In genomic region chr12:58212261-58212923, GRCm38 (mm10) we compare ENCODE assay signal across 8 mouse cellular contexts. TPM values are rescaled to one million over a fixed set of nuclear protein-coding genes. Genes with fewer than 3 reads are reported as not detected.
DNase-seq lines count a peak whose midpoint lies in the region; ATAC-seq and TF ChIP-seq lines count a peak whose summit lies in the region.

No protein-coding gene starts in this region.

- no peaks in the 10 kb centered on the region for H3K36me3 ChIP-seq in heart, embryonic 12.5 days
- no peaks in the 10 kb centered on the region for H3K36me3 ChIP-seq in midbrain, embryonic 14.5 days (ENCODE audit: control insufficient read depth, insufficient read depth, low read length)

- TF ChIP-seq CTCF in left cerebral cortex, adult 2 months (IDR thresholded peaks at IDR 0.05) = peak; percentile 25

- H3K4me2 ChIP-seq in heart, embryonic 12.5 days = peak overlapping the region; percentile 91
- H3K4me2 ChIP-seq in midbrain, embryonic 14.5 days (ENCODE audit: low read length) = peak overlapping the region; percentile 96

- WGBS in heart, embryonic 12.5 days = under 1% methylated on average over 38 of the region's 39 CpGs
- WGBS in midbrain, embryonic 14.5 days = under 1% methylated on average over 39 of the region's 39 CpGs

- H3K27me3 ChIP-seq in heart, embryonic 12.5 days (replicated peaks) = peaks cover 39% of the 10 kb centered on the region
- peaks cover 41% of the 10 kb centered on the region for H3K27me3 ChIP-seq in midbrain, embryonic 14.5 days (ENCODE audit: control insufficient read depth, insufficient read depth, low read length)

- peak; percentile 61; the same call in 1 of the 2 replicates for ATAC-seq in heart, embryonic 12.5 days (ENCODE audit: insufficient number of reproducible peaks, low FRiP score)
- ATAC-seq in midbrain, embryonic 14.5 days (ENCODE audit: low FRiP score, low TSS enrichment) = peak; percentile 49
- ATAC-seq in inflammation-experienced regulatory T-cells, adult 6 months = no peak

- peaks cover 33% of the 10 kb centered on the region for H3K4me1 ChIP-seq in heart, embryonic 12.5 days (replicated peaks)
- H3K4me1 ChIP-seq in midbrain, embryonic 14.5 days (ENCODE audit: control insufficient read depth, insufficient read depth, low read length) = peaks cover 15% of the 10 kb centered on the region

- peak overlapping the region; percentile 54 for H3K4me3 ChIP-seq in heart, embryonic 12.5 days
- peak overlapping the region; percentile 68 for H3K4me3 ChIP-seq in left cerebral cortex, adult 2 months
- H3K4me3 ChIP-seq in midbrain, embryonic 14.5 days (replicated peaks; ENCODE audit: low read depth, low read length) = peak overlapping the region; percentile 53

- no peak overlapping the region for H3K9ac ChIP-seq in heart, embryonic 12.5 days
- H3K9ac ChIP-seq in midbrain, embryonic 14.5 days (replicated peaks; ENCODE audit: low read length) = peak overlapping the region; percentile 55

- DNase-seq in heart, adult 11 months = no peak
- peak; percentile 51 for DNase-seq in embryo, embryonic 10.5 days (ENCODE audit: low spot score)
- peak; percentile 14 for DNase-seq in heart, postnatal 4 days
- DNase-seq in left cerebral cortex, adult 2 months (ENCODE audit: extremely low spot score in 1 of 2, low spot score in 2 of 2) = peak in 1 of 2 experiments; percentile 42
- DNase-seq in midbrain, embryonic 14.5 days = peak; percentile 78
- no peak for DNase-seq in urinary bladder, postnatal 10 days (ENCODE audit: low spot score)

- no peaks in the 10 kb centered on the region for H3K9me3 ChIP-seq in heart, embryonic 12.5 days (replicated peaks)
- no peaks in the 10 kb centered on the region for H3K9me3 ChIP-seq in midbrain, embryonic 14.5 days (ENCODE audit: control insufficient read depth, low read length)

- intact Hi-C loops in left cerebral cortex, adult 2 months (cut with DNase I) = loop anchor here (2.0 to 5.0 kb wide), 6 partner anchors 125 to 710 kb away; no protein-coding TSS in a partner anchor

- H3K27ac ChIP-seq in heart, embryonic 12.5 days (ENCODE audit: poor library complexity, severe bottlenecking) = no peak overlapping the region
- peak overlapping the region; percentile 90 for H3K27ac ChIP-seq in left cerebral cortex, adult 2 months
- H3K27ac ChIP-seq in midbrain, embryonic 14.5 days (replicated peaks; ENCODE audit: low read depth, low read length) = no peak overlapping the region

RNA-seq across cellular contexts. Expression of gene Sstr1, which starts 0.8 kb away (rescaled TPM):
- polyA plus RNA-seq in heart, embryonic 12.5 days (2016; fragmentation: Nextera tagmentation; extraction: Ambion mirVana) = 0.17 and 0.24 TPM in 2 replicates
- under 1 TPM in 1 of 2 experiments, not detected in 1; 0.17 TPM for total RNA-seq in heart, postnatal 4 days (2021)
- total RNA-seq in left cerebral cortex, adult 2 months (2021) = 10 to 100 TPM; 31.5 to 32.1 TPM
- polyA plus RNA-seq in midbrain, embryonic 14.5 days (2014; fragmentation: Nextera tagmentation; extraction: Ambion mirVana) = 4.8 and 17.3 TPM in 2 replicates
- not detected for polyA plus RNA-seq in inflammation-experienced regulatory T-cells, adult 6 months (2017; shearing (Covaris generic))

RNA-seq across cellular contexts. Expression of gene Clec14a, which starts 56.7 kb away (rescaled TPM):
- polyA plus RNA-seq in heart, embryonic 12.5 days (2016; fragmentation: Nextera tagmentation; extraction: Ambion mirVana) = 15.7 and 17.1 TPM in 2 replicates
- 10 to 100 TPM; 28.5 to 29.9 TPM for total RNA-seq in heart, postnatal 4 days (2021)
- 1 to 10 TPM; 1.7 to 3.6 TPM for total RNA-seq in left cerebral cortex, adult 2 months (2021)
- 0.96 and 5.1 TPM in 2 replicates for polyA plus RNA-seq in midbrain, embryonic 14.5 days (2014; fragmentation: Nextera tagmentation; extraction: Ambion mirVana)
- polyA plus RNA-seq in inflammation-experienced regulatory T-cells, adult 6 months (2017; shearing (Covaris generic)) = not detected

Comparison
In these comparisons a context has a peak if more than half of its experiments do, and no peak if none do; other contexts are left out.
1. DNase-seq: peak in embryo, embryonic 10.5 days (single experiment), heart, postnatal 4 days (single experiment) and midbrain, embryonic 14.5 days (single experiment); none in heart, adult 11 months (single experiment) and urinary bladder, postnatal 10 days (single experiment).
2. Peak in every context shown above with its lines, with median percentiles within 50 percentile points of each other: H3K4me3 ChIP-seq.